Mouse (Mus musculus): Measurements from ENCODE around the gene Dner.

Gene Dner

GRCm38 (mm10) chr1:84404880-84405279 is 291.1 kb downstream of the Dner start:
- DNase-seq (ENCODE audit: low spot score in 2 of 2) = no peak

GRCm38 (mm10) chr1:84402154-84402553 is 293.9 kb downstream of the Dner start:
- no peak for DNase-seq (ENCODE audit: low spot score in 2 of 2)

GRCm38 (mm10) chr1:84399671-84400070 is 296.4 kb downstream of the Dner start:
- no peak for DNase-seq (ENCODE audit: low spot score in 2 of 2)

- DNase-seq (ENCODE audit: low spot score in 2 of 2) = no peak
Observed at GRCm38 (mm10) chr1:84399118-84399517, 296.9 kb downstream of the Dner start.

- DNase-seq (ENCODE audit: low spot score in 2 of 2) = no peak
Observed at GRCm38 (mm10) chr1:84396787-84397186, 299.2 kb downstream of the Dner start.

GRCm38 (mm10) chr1:84395928-84396327 is 300.1 kb downstream of the Dner start:
- DNase-seq (ENCODE audit: low spot score in 2 of 2) = no peak

- no peak for DNase-seq (ENCODE audit: low spot score in 2 of 2)
Observed at GRCm38 (mm10) chr1:84390961-84391360, 305.1 kb downstream of the Dner start.

GRCm38 (mm10) chr1:84387616-84388015 is 308.4 kb downstream of the Dner start:
- DNase-seq (ENCODE audit: low spot score in 2 of 2) = no peak

- DNase-seq (ENCODE audit: low spot score in 2 of 2) = no peak
Observed at GRCm38 (mm10) chr1:84386481-84387146, 309.4 kb downstream of the Dner start.

GRCm38 (mm10) chr1:84382709-84383108 is 313.3 kb downstream of the Dner start:
- DNase-seq (ENCODE audit: low spot score in 2 of 2) = no peak

- no peak for DNase-seq (ENCODE audit: low spot score in 2 of 2)
Observed at GRCm38 (mm10) chr1:84382064-84382463, 314.0 kb downstream of the Dner start.

- no peak for DNase-seq (ENCODE audit: low spot score in 2 of 2)
Observed at GRCm38 (mm10) chr1:84380895-84381294, 315.1 kb downstream of the Dner start.

- no peak for DNase-seq (ENCODE audit: low spot score in 2 of 2)
Observed at GRCm38 (mm10) chr1:84367733-84368132, 328.3 kb downstream of the Dner start.

- no peak for DNase-seq (ENCODE audit: low spot score in 2 of 2)
Observed at GRCm38 (mm10) chr1:84366553-84366952, 329.5 kb downstream of the Dner start.

- DNase-seq (ENCODE audit: low spot score in 2 of 2) = no peak
Observed at GRCm38 (mm10) chr1:84363967-84364366, 332.1 kb downstream of the Dner start, which contains the start of gene Pid1. TSS of gene Pid1 (minus strand) at chr1:84364180.

- no peak for DNase-seq (ENCODE audit: low spot score in 2 of 2)
Observed at GRCm38 (mm10) chr1:84362709-84363617, 333.1 kb downstream of the Dner start.

- no peak for DNase-seq (ENCODE audit: low spot score in 2 of 2)
Observed at GRCm38 (mm10) chr1:84362209-84362608, 333.8 kb downstream of the Dner start.

- no peak for DNase-seq (ENCODE audit: low spot score in 2 of 2)
Observed at GRCm38 (mm10) chr1:84361389-84361788, 334.6 kb downstream of the Dner start.

- DNase-seq (ENCODE audit: low spot score in 2 of 2) = peak; percentile 27 to 68
Observed at GRCm38 (mm10) chr1:84359611-84360500, 336.2 kb downstream of the Dner start.

GRCm38 (mm10) chr1:84357216-84357615 is 338.8 kb downstream of the Dner start:
- no peak for DNase-seq (ENCODE audit: low spot score in 2 of 2)

- DNase-seq (ENCODE audit: low spot score in 2 of 2) = no peak
Observed at GRCm38 (mm10) chr1:84350262-84350661, 345.8 kb downstream of the Dner start.
